Mouse (Mus musculus) c-Kit-positive CD71-positive TER-119-positive erythroid progenitor cells, embryonic 14.5 days (primary cell): ENCODE data around the gene Mfsd4a.

Experiments
- DNase-seq: peaks from one replicate; pipeline ENCODE4 v3.0.0-alpha.2; 2013; ENCODE audit warnings: low spot score

Mfsd4a gene

DNA sequence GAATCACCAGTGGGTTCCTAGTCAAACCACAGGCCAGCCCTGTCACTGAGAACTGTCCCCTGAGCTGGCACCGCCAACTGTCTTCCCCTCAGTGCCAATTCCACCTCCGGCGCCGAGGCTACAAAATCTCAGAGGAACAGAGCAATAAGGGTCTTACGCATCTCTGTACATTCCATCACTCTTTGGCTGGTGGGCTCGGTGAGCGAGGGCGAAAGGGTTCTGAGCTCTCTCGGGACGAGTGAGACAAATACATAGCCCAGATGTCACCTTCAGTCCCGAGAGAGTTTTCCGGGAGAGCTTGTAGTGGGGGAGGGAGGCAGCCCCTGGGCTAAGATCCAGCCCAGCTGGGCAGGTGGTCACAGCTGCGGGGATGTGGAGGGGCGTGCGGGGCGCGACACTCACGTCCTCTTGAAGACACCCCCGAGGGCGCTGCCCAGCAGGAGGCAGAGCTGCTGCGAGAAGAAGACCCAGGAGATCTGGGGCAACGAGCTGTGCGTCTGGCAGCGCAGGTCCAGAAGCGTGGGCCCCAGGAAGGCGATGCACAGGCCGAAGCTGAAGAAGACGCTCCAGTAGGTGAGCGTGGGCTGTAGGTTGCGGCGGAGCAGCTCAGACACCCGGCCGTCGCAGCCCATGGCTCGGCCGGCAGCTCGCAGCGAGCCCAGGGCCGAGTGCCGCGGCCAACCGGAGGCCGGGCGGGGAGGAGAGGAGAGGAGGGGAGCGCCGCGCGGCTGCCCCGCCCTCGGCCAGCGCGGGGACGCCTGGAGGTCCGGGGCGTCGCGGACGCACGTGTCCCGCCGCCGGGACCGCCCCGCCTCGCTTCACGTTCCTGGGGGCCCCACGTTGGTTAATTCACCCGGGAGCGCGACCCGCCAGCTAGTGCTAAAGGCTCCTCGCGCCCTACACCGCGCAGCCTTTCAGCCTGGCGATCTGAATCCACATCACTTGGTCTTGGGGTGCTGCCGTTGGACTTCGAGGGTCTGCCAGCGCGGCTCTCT lies at the start of gene Mfsd4a:
Gene Mfsd4a, minus strand, starts transcription at position 802 of the 995 bp plus-strand sequence.
- DNase-seq, result no peak

DNA sequence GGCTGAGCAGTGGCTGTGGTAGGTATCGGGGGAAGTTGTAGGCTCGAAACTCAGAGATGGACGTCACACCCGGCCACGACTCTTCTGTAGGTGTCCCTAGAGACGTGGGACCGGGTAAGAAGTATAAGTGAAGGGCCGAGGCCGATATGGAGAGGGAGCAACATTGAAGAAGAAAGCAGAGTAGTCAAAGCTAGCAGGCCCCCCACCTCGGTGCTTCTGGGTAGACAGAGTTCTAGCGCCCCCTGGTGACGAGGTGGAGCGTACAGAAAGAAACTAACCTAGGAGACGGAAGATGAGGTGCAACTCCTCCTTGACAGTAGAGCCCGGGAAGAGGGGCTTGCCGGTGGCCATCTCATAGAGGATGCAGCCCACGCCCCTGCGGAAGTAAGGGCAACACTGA lies 48.7 kb upstream of the Mfsd4a start:
- DNase-seq, result peak; percentile 62

DNA sequence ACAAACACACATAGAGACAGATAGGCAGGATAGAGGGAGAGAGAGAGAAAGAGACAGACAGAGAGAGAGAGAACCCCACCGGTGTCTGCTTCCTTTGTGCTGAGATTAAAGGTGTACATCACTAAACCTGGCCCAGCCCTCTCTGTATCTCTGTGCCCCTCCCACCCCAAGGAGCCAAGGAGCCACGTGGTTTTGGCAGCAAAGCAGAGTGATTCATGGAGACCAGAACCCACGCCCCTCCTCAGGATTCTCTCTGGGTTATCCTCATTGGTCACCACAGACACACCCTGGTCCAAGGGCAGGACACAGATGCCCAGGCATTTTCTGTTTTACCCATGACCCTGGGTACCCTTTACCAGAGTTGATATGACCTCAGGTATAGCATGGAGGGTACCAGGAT lies 45.2 kb upstream of the Mfsd4a start:
- no peak for DNase-seq

DNA sequence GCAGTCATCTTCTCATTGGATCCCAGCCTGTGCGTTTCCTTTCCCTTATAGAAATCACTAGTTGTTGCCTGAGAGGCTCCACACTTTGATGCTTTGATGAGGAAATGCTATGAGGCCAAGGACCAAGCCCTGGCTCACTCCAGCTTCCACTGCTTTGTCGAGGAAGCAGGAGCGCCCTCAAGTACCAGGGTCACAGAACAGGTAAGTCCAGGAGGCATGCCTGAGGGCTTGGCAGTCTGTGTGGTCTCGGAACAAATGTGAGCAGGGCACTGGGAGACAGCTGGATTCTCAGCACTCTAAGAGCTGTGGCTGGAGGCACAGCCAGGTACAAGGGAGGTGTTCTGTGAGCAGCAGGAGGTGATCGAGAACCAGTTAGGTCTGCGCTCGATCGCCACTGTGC lies 44.6 kb upstream of the Mfsd4a start:
- no peak for DNase-seq

GRCm38 (mm10) chr1:132111411-132111810 lies 43.5 kb upstream of the Mfsd4a start:
- DNase-seq, result no peak

GRCm38 (mm10) chr1:132109368-132109767 lies 41.5 kb upstream of the Mfsd4a start:
- no peak for DNase-seq

DNA sequence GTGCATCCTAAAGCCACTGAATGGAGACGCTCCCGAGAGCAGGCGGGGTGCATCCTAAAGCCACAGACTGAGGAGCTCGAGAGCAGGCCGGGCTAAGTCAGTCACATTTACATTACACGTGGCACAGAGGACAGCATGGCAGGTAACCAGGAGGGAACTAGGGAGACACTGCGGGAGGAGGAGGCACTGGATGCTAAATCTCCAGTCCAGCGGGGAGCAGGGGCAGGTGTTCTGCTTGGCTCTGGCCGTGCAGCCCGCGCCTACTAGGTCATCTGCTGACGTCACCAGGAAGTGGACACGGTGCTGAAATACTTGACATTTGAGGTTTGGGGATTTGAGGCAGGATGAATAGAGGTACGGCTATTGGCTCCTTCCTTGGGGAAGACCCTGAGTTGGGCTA lies 36.5 kb upstream of the Mfsd4a start:
- DNase-seq, result no peak

GRCm38 (mm10) chr1:132101953-132102697 lies 34.3 kb upstream of the Mfsd4a start:
- DNase-seq, result no peak

- no peak for DNase-seq
These were observed 31.9 kb upstream of the Mfsd4a start for GRCm38 (mm10) chr1:132099775-132100174.

GRCm38 (mm10) chr1:132099016-132099415 lies 31.2 kb upstream of the Mfsd4a start:
- no peak for DNase-seq

DNA sequence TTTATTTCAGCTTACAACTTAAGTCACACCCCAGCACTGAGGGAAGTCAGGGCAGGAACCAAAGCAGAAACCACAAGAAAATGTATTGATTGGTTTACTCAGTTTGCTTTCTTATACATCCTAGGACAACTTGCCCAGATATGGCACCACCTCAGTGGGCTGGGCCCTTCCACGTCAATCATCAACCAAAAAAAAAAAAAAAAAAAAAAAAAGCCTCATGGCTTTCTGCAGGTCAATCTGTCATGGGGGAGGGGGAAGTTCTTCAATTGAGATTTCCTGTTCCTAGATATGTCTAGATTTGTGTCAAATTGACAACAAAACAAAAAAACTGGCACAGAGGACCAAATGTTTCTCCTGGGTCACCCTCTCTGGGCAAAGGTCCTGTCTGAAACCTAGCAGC lies 30.2 kb upstream of the Mfsd4a start:
- DNase-seq, result no peak

DNA sequence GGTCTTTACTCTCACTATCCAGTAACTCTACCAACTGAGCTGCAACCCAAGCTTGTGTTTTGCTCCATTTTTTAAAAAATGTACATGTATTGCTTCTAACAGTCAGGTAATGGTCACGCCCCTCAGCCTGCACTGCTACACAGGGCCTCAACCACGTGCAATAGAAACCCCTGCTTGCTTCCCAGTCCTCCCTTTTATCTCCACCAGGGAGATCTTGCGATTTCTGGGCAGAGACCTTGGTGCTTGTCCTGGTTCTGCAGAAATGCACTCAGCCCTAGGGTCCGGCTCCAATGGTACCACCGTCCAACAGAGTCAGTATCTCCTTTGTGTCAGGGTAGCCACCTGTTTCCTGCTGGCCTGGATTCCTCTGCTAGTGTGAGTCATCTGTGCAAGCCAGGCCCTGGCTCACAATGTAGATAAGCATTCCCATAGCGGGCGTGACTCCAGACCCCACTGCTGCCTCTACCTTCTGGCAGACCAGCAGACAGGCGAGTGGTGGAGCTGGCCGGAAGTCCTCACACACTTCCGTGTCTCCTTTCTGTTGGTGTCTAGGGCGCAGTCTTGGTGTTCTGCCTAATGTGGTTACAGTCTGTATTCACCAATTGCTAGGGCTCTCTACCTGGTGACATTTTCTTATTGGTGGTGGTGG lies 27.6 kb upstream of the Mfsd4a start:
- DNase-seq, result no peak

- DNase-seq, result no peak
These were observed 25.4 kb upstream of the Mfsd4a start for GRCm38 (mm10) chr1:132093269-132093668.

- DNase-seq, result no peak
These were observed 22.4 kb upstream of the Mfsd4a start for GRCm38 (mm10) chr1:132090266-132090665.

- no peak for DNase-seq
These were observed 21.9 kb upstream of the Mfsd4a start for GRCm38 (mm10) chr1:132089767-132090166.

DNA sequence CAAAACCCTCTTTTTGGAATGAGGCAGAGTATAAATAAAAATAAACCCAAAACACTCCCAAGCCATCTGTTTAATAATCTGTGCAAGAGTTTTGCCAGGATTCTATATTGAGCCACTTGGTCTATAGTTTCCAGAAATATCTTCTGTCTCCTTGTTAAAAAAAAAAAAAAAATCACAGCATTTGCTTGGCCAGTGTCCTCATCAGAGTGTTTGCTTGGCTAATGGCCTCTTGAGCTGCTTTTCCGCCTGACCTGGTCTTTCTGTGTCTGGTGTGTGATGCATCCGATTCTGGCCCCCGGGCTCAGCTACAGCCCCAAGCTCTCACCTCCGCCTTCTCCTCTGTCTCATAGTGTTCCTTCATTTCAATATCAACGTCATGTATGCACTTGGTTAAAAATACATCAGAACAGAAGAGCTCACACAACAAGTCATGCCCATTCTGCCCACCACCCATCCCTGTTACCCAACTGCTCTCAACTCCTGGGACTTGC lies 20.4 kb upstream of the Mfsd4a start:
- DNase-seq, result no peak

DNA sequence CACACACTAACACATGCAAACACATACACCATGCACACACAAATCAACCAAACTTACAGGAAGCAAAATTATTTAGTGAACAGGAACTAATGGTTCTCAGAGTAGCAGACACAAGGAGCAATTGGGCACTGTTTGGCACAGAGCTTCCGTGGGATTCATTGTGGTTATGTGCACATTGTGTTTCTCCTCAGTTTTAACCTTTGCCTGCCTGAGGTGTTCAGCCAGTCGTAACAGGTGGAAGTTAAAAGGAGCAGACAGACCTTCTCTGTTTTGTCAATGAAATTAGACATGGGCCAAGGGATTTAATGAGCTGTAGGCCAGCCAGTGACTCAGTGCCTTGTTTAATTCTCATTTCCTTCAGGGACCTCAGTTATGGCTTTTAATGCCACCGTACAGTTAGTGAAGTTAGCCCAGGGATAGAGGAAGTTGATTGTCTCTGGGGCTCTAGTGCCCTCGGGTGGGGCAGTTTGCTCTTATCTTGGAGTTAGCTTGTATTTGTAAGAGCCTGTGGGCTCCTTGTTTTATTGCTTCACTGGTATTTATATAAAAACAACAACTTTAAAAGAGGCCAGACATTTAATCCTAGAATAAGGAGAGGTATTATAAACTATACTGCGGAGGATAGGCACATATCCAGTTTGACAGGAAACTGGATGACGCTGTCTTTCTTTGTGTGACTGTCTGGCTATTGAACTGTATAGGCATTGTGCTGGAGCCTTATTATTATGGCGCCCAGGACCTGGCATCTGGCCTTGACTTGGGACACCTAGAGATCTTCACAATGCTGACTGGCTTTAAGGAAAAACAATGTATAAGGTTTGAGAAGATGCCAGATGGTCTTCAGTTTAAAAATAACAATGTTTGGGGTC lies 17.6 kb upstream of the Mfsd4a start:
- DNase-seq, result no peak

DNA sequence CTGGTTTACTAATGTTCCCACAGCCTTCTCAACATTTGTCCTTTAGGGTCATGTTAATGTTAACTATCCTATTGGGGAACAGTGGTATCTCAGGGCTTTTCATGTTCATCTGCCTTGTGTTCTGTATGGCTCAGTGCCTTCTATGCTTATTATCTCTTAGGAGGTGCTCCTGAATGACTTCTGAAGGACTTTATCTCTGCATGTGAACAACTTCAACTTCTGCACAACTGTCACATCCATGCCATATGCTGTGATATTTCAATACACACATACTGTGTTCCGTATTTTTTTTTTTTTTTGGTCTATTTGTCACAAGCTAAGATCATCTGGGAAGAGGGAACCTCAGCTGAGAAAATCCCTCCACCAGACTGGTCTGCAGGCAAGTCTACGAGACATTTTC lies 10.6 kb upstream of the Mfsd4a start:
- DNase-seq, result no peak

- no peak for DNase-seq
These were observed 7.7 kb upstream of the Mfsd4a start for GRCm38 (mm10) chr1:132075576-132075975.

- DNase-seq, result no peak
These were observed 2.8 kb upstream of the Mfsd4a start for GRCm38 (mm10) chr1:132070659-132071058.

- no peak for DNase-seq
These were observed 1.6 kb upstream of the Mfsd4a start for GRCm38 (mm10) chr1:132069436-132069835.
